In the genomic region with DNA sequence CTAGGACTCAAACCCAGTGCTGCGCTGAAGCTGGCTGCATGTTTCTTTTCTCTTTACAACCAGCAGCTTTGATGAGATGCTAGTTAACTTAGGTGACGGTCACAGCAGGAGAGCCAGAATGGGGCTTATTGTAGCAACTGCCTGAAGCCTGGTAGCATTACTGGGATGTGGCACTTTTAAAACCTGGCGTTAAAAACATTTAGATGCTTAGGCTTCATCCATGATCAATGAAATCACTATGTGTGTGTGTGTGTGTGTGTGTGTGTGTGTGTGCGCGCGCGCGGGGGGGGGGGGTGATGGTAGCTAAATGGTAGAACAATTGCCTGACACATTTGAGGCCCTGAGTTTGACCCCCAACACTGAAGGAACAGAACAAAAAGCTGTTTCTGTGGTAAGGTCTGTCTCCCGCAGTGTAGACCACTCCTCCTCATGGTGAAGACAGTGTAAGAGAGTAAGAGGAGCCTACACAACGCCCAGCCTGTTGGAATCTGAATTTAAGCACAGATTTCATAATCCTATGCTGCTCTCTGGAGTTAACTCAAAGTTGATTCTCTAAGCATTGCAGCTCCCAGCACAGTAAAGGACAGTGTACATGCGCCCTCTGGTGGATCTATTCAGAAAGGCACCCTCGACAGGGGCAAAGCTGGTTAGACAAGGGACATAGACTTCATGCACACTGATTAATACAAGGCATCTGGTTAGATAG, we compare ENCODE assay signal across 8 mouse cellular contexts. TPM values are rescaled to one million over a fixed set of nuclear protein-coding genes. Genes with fewer than 3 reads are reported as not detected.
A peak's percentile ranks its signal among the peaks of the same experiment; 100 is the strongest.
DNase-seq lines count a peak whose midpoint lies in the region; ATAC-seq and TF ChIP-seq lines count a peak whose summit lies in the region.

No protein-coding gene starts in this region.

- DNase-seq in G1E (ENCODE audit: low spot score), result peak; percentile 56
- peak; percentile 76 to 80 for DNase-seq in cerebellum, adult 18-20 months
- peak; percentile 90 to 92 for DNase-seq in heart, postnatal 36 days
- DNase-seq in layer of hippocampus, adult 18-20 months (ENCODE audit: low spot score in 2 of 2), result peak; percentile 90 to 97
- DNase-seq in lung, adult 18-20 months, result peak; percentile 83 to 86
- DNase-seq in thymus, adult 18-20 months, result peak; percentile 44 to 48

- H3K27ac ChIP-seq in forebrain, embryonic 16.5 days (ENCODE audit: low read length), result no peak overlapping the region

- no peaks in the 10 kb centered on the region for H3K27me3 ChIP-seq in G1E (ENCODE audit: insufficient read depth, low read length)
- H3K27me3 ChIP-seq in forebrain, embryonic 16.5 days (replicated peaks; ENCODE audit: control insufficient read depth, insufficient read depth, low read length), result no peaks in the 10 kb centered on the region

- H3K9ac ChIP-seq in forebrain, embryonic 16.5 days (replicated peaks; ENCODE audit: low read depth, low read length), result no peak overlapping the region

- ATAC-seq in G1E (ENCODE audit: extremely low read depth, insufficient number of reproducible peaks, low FRiP score, poor library complexity, severe bottlenecking), result no peak
- peak; percentile 98 for ATAC-seq in forebrain, embryonic 16.5 days
- ATAC-seq in neutrophil, adult 5-6 weeks (ENCODE audit: extremely low read depth, insufficient number of reproducible peaks, low FRiP score, poor library complexity, severe bottlenecking), result peak; percentile 73

- no peak overlapping the region for H3K4me3 ChIP-seq in G1E (ENCODE audit: low read depth, low read length)
- H3K4me3 ChIP-seq in forebrain, embryonic 16.5 days (replicated peaks; ENCODE audit: low read length), result no peak overlapping the region

- intact Hi-C loops in heart, postnatal 36 days (cut with DNase I), result loop anchor here (1.0 to 5.0 kb wide), 4 partner anchors 66 to 186 kb away; no protein-coding TSS in a partner anchor

- 48% methylated on average over 12 of the region's 12 CpGs for WGBS in forebrain, embryonic 16.5 days

- no peaks in the 10 kb centered on the region for H3K9me3 ChIP-seq in G1E (replicated peaks)
- no peaks in the 10 kb centered on the region for H3K9me3 ChIP-seq in forebrain, embryonic 16.5 days (ENCODE audit: control insufficient read depth, low read length)

- no peak overlapping the region for H3K4me2 ChIP-seq in forebrain, embryonic 16.5 days (ENCODE audit: low read length)

- TF ChIP-seq CTCF in G1E (IDR thresholded peaks at IDR 0.05; ENCODE audit: low read depth, low read length), result peak; percentile 95

- no peaks in the 10 kb centered on the region for H3K4me1 ChIP-seq in G1E (ENCODE audit: insufficient read depth, low read depth, low read length)
- H3K4me1 ChIP-seq in forebrain, embryonic 16.5 days (replicated peaks; ENCODE audit: control insufficient read depth, insufficient read depth, low read length), result no peaks in the 10 kb centered on the region

- peaks cover 15% of the 10 kb centered on the region for H3K36me3 ChIP-seq in G1E (replicated peaks)
- H3K36me3 ChIP-seq in forebrain, embryonic 16.5 days (ENCODE audit: control insufficient read depth, insufficient read depth), result no peaks in the 10 kb centered on the region

RNA-seq across cellular contexts. Expression of a gene that starts 41.8 kb away (rescaled TPM):
- not detected in 2 replicates for total RNA-seq in G1E (2014; fragmentation: Nextera tagmentation)
- total RNA-seq in G1E (2017), result 0.76 and 0.87 TPM in 2 replicates
- polyA plus RNA-seq in G1E (2012), result 0.01 and 0.02 TPM in 2 replicates
- polyA plus RNA-seq in forebrain, embryonic 16.5 days (2015; fragmentation: Nextera tagmentation; extraction: Ambion mirVana), result 0.06 and 0.09 TPM in 2 replicates
- total RNA-seq in heart, postnatal 36 days (2021), result not detected
- not detected for total RNA-seq in layer of hippocampus, adult 18-20 months (2021)
- not detected in 2 replicates for total RNA-seq in neutrophil, adult 5-6 weeks (2017)

RNA-seq across cellular contexts. Expression of a gene that starts 53.5 kb away (rescaled TPM):
- total RNA-seq in G1E (2014; fragmentation: Nextera tagmentation) (not detected in 2 replicates), G1E (2017) (under 0.01 and 0.05 TPM in 2 replicates)
- 0.02 TPM in 1 of 2 replicates, not detected in the other for polyA plus RNA-seq in G1E (2012)
- polyA plus RNA-seq in forebrain, embryonic 16.5 days (2015; fragmentation: Nextera tagmentation; extraction: Ambion mirVana), result 0.36 and 1.1 TPM in 2 replicates
- under 1 TPM; 0.50 to 0.60 TPM for total RNA-seq in heart, postnatal 36 days (2021)
- under 1 TPM; 0.10 to 0.12 TPM for total RNA-seq in layer of hippocampus, adult 18-20 months (2021)
- total RNA-seq in neutrophil, adult 5-6 weeks (2017), result 7.1 and 10.0 TPM in 2 replicates

RNA-seq across cellular contexts. Expression of a gene that starts 53.9 kb away (rescaled TPM):
- 2.3 and 2.6 TPM in 2 replicates for total RNA-seq in G1E (2014; fragmentation: Nextera tagmentation)
- total RNA-seq in G1E (2017), result 4.6 and 4.9 TPM in 2 replicates
- 2.6 and 3.1 TPM in 2 replicates for polyA plus RNA-seq in G1E (2012)
- polyA plus RNA-seq in forebrain, embryonic 16.5 days (2015; fragmentation: Nextera tagmentation; extraction: Ambion mirVana), result 9.9 and 10.4 TPM in 2 replicates
- 10 to 100 TPM; 52.8 to 58.6 TPM for total RNA-seq in heart, postnatal 36 days (2021)
- total RNA-seq in layer of hippocampus, adult 18-20 months (2021), result 10 to 100 TPM; 13.9 to 15.0 TPM
- total RNA-seq in neutrophil, adult 5-6 weeks (2017), result under 0.01 TPM in 2 replicates
